Mouse (Mus musculus): ENCODE data around the gene Dlk1.

- TF ChIP-seq POLR2A (IDR thresholded peaks at IDR 0.05; ENCODE audit: control insufficient read depth, extremely low read depth, insufficient read depth, low read length, poor library complexity) = no peak
- TF ChIP-seq CTCF (IDR thresholded peaks at IDR 0.05; ENCODE audit: borderline replicate concordance, control insufficient read depth, extremely low read depth, insufficient read depth, low read length, poor library complexity) = no peak
Measured at GRCm38 (mm10) chr12:109436852-109437251, 15.8 kb upstream of the Dlk1 start.

Data from thymus, adult 2 months (tissue).